Mouse (Mus musculus): Measurements from ENCODE around the gene Bcap29. TPM values are rescaled to one million over a fixed set of nuclear protein-coding genes. Genes with fewer than 3 reads are reported as not detected.
"Not testable (repeated sequence)": the region's sequence is repeated elsewhere in the genome, so short reads cannot be mapped to it uniquely, and the experiment has no call there.

The Bcap29 gene
- total RNA-seq, 2 experiments from 2014 or later: 22.0 to 23.9 TPM

GRCm38 (mm10) chr12:31580634-31581318 is 53.7 kb downstream of the Bcap29 start:
- no peak for DNase-seq

- DNase-seq: no peak
Measured at GRCm38 (mm10) chr12:31578691-31579476, 55.6 kb downstream of the Bcap29 start.

- no peak for DNase-seq
Measured at GRCm38 (mm10) chr12:31574506-31574905, 60.0 kb downstream of the Bcap29 start.

- no peak for DNase-seq
Measured at GRCm38 (mm10) chr12:31569784-31570183, 64.7 kb downstream of the Bcap29 start.

DNA sequence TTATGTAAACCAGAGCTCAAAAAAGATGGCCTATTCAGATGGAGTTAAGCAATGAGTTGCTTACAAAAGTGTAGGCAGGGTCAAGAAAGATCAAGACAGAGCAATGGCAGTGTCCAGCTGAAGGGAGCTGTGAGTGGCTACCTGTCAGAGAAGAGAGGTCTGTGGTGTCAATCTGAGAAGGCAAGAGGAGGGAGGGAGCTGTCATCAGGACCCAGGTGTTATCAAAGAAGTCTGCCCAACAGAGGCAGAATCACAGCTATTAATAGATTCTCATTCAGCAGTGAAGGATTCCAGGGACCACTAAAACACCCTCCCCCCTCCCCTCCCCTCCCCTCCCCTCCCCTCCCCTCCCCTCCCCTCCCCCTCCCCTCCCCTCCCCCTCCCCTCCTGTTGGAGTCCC is 65.8 kb downstream of the Bcap29 start:
- DNase-seq: no peak

GRCm38 (mm10) chr12:31567535-31567934 is 66.9 kb downstream of the Bcap29 start:
- DNase-seq: not testable (repeated sequence)

- no peak for DNase-seq
Measured at GRCm38 (mm10) chr12:31560712-31561111, 73.7 kb downstream of the Bcap29 start.

DNA sequence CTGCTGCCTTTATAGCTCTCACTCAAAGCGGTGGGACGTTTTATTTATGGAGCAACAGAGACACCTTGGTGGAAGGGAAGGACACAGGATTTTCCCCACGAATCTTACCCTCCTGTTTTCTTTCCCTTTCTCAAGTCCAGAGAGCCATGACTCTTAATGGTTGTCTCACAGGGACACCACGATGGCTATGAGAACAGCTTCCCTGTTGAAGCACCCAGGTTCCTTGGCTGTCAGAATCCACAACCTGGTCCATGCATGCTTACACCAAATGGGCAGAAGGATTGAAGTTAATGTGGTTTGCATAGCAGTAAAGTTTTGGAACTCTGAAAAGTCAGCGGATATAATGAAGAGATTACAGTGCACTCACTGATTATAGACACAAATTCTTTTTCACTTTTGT is 74.5 kb downstream of the Bcap29 start:
- DNase-seq: no peak

DNA sequence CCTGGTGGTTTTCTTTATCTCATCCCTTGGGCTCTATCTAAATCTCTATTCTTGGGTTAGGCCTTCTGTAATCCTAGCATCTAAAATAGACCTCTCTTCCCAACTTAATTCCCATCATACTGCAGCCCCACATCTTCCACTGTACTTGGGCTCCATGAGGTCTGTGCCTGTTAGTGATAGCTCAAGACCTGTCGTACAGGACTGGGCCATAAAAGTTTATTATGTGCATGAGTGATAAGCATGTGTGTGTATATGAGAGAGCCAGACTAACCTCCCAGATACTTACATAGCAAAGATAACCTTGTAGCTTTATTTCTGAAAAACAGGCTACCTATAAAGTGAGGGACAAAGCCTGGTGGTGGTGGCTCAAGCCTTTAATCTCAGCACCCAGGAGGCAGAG is 80.1 kb downstream of the Bcap29 start:
- no peak for DNase-seq

DNA sequence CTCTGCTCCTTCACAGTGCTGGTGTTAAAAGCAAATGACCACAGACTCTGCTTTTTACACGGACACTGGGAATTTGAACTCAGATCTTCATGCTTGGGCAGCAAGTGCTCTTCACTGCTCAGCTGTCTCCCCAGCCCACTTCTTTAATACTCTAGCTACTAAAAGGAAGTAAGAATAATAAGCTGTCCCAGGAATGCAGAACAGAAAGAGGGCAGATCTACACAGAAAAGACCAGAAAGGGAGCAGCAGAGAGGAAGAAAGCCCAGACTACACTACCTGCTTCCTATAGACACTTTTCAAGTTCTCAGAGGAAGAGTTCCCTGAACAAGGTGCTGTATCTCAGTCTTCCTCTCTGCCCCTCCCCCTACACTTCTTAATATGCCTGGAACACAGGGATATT is 83.2 kb downstream of the Bcap29 start:
- no peak for DNase-seq

- DNase-seq: no peak
Measured at GRCm38 (mm10) chr12:31546061-31546460, 88.4 kb downstream of the Bcap29 start.

GRCm38 (mm10) chr12:31545219-31545618 is 89.2 kb downstream of the Bcap29 start:
- no peak for DNase-seq

GRCm38 (mm10) chr12:31541541-31541940 is 92.9 kb downstream of the Bcap29 start:
- DNase-seq: no peak

Other genes with a start within 250 kb of the Bcap29 start
- not detected for gene Slc26a3, start 243.8 kb downstream of the Bcap29 start, total RNA-seq (2021)
- 1 to 10 TPM; 8.6 to 9.5 TPM for gene Cbll1, start 135.0 kb downstream of the Bcap29 start, total RNA-seq (2021)
- under 1 TPM in 1 of 2 experiments, not detected in 1; 0.09 TPM for gene Slc26a4, start 74.7 kb downstream of the Bcap29 start, total RNA-seq (2021)
- 1 to 10 TPM; 4.7 to 5.6 TPM for gene Dus4l, start 20.2 kb upstream of the Bcap29 start, total RNA-seq (2021)
- 10 to 100 TPM; 24.9 to 26.4 TPM for gene Cog5, start 20.2 kb upstream of the Bcap29 start, total RNA-seq (2021)
- gene Gpr22, start 79.3 kb upstream of the Bcap29 start, total RNA-seq (2021): not detected